Mouse (Mus musculus): Measurements from ENCODE around the gene Hoxb4.
A peak's percentile ranks its signal among the peaks of the same experiment; 100 is the strongest.

Hoxb4 gene

GRCm38 (mm10) chr11:96317608-96318367 lies at the start of gene Hoxb4:
TSS of gene Hoxb4 (plus strand) at chr11:96318267.
- no peak for DNase-seq (ENCODE audit: low spot score)

GRCm38 (mm10) chr11:96269869-96270268 lies 48.2 kb upstream of the Hoxb4 start:
- DNase-seq (ENCODE audit: low spot score), result no peak

GRCm38 (mm10) chr11:96270996-96271540 lies 47.0 kb upstream of the Hoxb4 start, which contains the start of gene Hoxb9:
TSS of gene Hoxb9 (plus strand) at chr11:96271457.
- DNase-seq (ENCODE audit: low spot score), result no peak

- no peak for DNase-seq (ENCODE audit: low spot score)
These were observed 46.5 kb upstream of the Hoxb4 start for GRCm38 (mm10) chr11:96271541-96272011.

- DNase-seq (ENCODE audit: low spot score), result no peak
These were observed 45.8 kb upstream of the Hoxb4 start for GRCm38 (mm10) chr11:96272024-96272921.

- no peak for DNase-seq (ENCODE audit: low spot score)
These were observed 43.6 kb upstream of the Hoxb4 start for GRCm38 (mm10) chr11:96274428-96274827.

- DNase-seq (ENCODE audit: low spot score), result no peak
These were observed 42.2 kb upstream of the Hoxb4 start for GRCm38 (mm10) chr11:96275896-96276295.

- DNase-seq (ENCODE audit: low spot score), result no peak
These were observed 40.7 kb upstream of the Hoxb4 start for GRCm38 (mm10) chr11:96277151-96278044.

- no peak for DNase-seq (ENCODE audit: low spot score)
These were observed 39.7 kb upstream of the Hoxb4 start for GRCm38 (mm10) chr11:96278324-96278723.

- peak; percentile 51 for DNase-seq (ENCODE audit: low spot score)
These were observed 39.3 kb upstream of the Hoxb4 start for GRCm38 (mm10) chr11:96278773-96279172.

GRCm38 (mm10) chr11:96279421-96280233 lies 38.4 kb upstream of the Hoxb4 start:
- no peak for DNase-seq (ENCODE audit: low spot score)

GRCm38 (mm10) chr11:96280399-96281378 lies 37.4 kb upstream of the Hoxb4 start:
- DNase-seq (ENCODE audit: low spot score), result no peak

- DNase-seq (ENCODE audit: low spot score), result no peak
These were observed 36.7 kb upstream of the Hoxb4 start for GRCm38 (mm10) chr11:96281396-96281795.

- no peak for DNase-seq (ENCODE audit: low spot score)
These were observed 36.1 kb upstream of the Hoxb4 start, which contains the start of gene Hoxb8 for GRCm38 (mm10) chr11:96281855-96282570. TSS of gene Hoxb8 (plus strand) at chr11:96281905.

- DNase-seq (ENCODE audit: low spot score), result no peak
These were observed 35.2 kb upstream of the Hoxb4 start for GRCm38 (mm10) chr11:96282795-96283430.

- no peak for DNase-seq (ENCODE audit: low spot score)
These were observed 33.9 kb upstream of the Hoxb4 start for GRCm38 (mm10) chr11:96284041-96284749.

Data from c-Kit-positive CD71-positive TER-119-positive erythroid progenitor cells, embryonic 14.5 days (primary cell).